Mouse (Mus musculus): ENCODE results near the gene Hist1h4h. TPM values are rescaled to one million over a fixed set of nuclear protein-coding genes. Genes with fewer than 3 reads are reported as not detected.
"Not testable (repeated sequence)": the region's sequence is repeated elsewhere in the genome, so short reads cannot be mapped to it uniquely, and the experiment has no call there.

Gene Hist1h4h
- total RNA-seq, 2 experiments from 2014 or later, result 264 to 291 TPM

DNA sequence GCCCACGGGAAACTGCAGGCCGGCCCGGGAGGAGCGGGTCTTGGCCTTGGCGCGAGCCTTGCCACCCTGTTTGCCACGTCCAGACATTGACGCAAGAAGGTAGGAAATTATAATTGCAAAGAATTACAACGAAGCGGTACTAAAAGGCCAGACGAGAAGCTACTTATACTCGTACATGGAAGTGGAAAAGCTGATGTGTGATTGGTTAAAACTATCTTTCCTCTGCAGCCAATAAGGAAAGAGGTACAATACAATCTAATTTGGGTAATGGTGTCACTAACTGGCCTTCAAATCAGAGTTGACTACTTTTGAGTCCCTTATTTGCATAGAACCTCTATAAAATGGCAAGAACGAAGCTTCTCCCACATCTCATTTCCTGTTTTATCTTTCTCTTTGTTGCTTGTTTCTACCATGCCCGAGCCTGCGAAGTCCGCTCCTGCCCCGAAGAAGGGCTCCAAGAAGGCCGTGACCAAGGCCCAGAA lies 40.2 kb downstream of the Hist1h4h start, which contains the start of the genes Hist1h2ae and Hist1h2bg:
Hist1h2ae (minus strand) TSS at position 199 of the 482 bp plus-strand sequence.
Hist1h2bg (plus strand) TSS at position 375 of the 482 bp plus-strand sequence.
- intact Hi-C loops (cut with DNase I), result no loop called here
- DNase-seq (ENCODE audit: low spot score in 2 of 2), result peak; percentile 76 to 95

DNA sequence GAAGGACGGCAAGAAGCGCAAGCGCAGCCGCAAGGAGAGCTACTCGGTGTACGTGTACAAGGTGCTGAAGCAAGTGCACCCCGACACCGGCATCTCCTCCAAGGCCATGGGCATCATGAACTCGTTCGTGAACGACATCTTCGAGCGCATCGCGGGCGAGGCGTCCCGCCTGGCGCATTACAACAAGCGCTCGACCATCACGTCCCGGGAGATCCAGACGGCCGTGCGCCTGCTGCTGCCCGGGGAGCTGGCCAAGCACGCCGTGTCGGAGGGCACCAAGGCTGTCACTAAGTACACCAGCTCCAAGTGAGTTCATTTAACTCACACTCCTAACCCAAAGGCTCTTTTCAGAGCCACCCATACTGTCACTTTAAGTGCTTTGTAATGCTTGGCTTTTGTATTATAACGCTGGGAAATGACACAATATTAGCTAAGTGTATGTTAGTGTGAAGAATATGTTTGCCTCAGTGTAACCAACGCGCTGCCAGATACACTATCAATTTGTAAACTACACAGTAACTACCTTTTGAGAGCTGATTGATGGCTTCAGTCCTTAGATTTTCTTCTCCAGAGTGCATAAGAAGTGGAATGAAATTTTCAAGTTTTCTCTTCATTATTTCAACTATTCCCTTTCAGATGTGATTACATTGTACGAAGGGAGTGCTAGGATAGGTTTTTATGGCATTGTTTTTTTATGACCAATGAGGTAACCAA lies 40.8 kb downstream of the Hist1h4h start:
- not testable (repeated sequence) for DNase-seq (ENCODE audit: low spot score in 2 of 2)

DNA sequence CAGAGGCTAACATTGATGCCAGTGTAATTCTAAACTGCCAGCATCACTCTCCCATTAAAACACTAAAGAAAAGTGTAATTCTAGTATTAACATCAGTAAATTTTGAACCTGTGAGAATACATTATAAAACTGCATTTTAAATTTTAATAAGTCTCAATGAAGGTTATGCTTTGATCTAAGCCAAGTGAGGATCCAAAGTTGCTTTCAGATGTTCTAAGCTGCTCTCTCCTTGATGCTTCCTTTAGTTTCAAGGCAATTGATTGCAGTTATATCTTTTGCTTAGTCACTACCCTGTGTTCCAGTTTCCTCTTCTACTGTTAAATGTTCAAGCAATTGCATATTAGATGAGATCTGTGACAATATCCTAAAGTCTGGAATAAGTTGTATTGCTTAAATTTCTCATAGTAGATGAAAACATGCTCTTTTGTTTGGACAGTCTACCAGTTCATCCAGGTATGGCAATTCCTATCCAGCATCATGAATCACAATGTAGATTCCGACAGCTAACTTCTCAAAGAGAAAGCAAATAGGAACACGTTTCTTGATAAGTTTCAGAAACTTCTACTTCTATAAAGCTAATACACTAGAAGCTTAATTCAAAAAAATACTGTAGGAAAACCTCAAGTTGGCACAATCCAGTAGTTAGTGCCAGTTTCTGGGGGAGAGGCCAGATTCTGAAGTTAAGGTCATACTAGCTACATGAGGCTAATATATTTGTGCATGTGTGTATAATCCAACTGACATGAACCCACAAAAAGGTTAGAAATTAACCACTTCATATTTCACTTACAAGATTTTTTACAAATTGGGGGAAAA lies 41.6 kb downstream of the Hist1h4h start:
- no peak for DNase-seq (ENCODE audit: low spot score in 2 of 2)
- intact Hi-C loops (cut with DNase I), result no loop called here

More for the DNA sequence above, 40.8 kb downstream of the Hist1h4h start:
- intact Hi-C loops (cut with DNase I), result not testable (repeated sequence)

DNA sequence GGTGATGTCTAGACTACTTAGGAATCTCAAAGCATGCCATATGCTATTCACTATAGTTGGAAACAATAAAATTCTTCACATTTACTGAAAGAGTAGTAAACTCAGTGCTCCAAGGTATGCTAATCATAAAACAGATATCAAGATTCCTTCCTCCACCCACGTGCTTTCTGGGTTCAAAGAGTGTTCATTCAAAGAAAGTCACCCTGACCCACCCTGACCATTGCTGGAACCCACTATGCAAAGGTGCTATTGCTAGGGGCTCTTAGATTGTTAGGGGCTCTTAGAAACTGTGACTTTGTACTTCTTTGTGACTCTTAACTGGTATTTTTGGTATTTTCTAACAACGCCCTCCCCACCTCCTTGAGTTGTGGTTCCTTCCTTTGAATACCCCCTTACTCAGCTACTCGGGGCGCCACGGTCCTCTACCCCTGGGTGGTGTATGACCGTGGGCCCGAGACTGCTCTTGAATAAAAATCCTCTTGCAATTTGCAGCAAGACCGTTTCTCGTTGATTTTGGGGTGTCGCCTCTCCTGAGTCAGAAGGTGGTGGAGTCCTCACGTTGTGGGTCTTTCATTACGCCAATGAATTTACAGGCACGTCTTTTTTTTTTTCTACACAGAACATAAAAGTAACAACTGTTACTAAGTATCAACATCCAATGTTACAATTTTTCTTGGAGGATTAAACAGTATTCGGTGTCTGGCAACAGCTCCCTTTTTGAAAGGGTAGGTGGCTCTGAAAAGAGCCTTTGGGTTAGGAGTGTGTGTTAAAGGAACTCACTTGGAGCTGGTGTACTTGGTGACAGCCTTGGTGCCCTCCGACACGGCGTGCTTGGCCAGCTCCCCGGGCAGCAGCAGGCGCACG lies 42.4 kb downstream of the Hist1h4h start:
- DNase-seq (ENCODE audit: low spot score in 2 of 2); intact Hi-C loops (cut with DNase I): not testable (repeated sequence)

DNA sequence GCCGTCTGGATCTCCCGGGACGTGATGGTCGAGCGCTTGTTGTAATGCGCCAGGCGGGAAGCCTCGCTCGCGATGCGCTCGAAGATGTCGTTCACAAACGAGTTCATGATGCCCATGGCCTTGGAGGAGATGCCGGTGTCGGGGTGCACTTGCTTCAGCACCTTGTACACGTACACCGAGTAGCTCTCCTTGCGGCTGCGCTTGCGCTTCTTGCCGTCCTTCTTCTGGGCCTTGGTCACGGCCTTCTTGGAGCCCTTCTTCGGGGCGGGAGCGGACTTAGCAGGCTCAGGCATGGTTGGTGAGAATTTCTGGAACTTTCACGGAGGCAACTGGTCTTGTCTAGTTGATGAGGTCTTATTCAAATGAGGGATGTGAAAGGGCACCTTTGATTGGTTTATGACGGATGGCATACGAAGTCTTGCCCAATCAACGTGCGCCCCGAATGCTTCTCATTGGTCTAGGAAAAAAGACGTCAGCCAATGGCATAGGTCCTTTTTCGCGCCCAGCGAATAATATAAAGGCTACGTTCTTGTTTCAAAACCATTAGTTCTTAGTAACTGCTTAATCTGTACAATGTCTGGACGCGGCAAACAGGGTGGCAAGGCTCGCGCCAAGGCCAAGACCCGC lies 43.2 kb downstream of the Hist1h4h start, which contains the start of the genes Hist1h2bf and Hist1h2ad:
Hist1h2bf (minus strand) TSS at position 299 of the 627 bp plus-strand sequence.
Hist1h2ad (plus strand) TSS at position 484 of the 627 bp plus-strand sequence.
- peak; percentile 96 to 98 for DNase-seq (ENCODE audit: low spot score in 2 of 2)
- intact Hi-C loops (cut with DNase I), result not testable (repeated sequence)

DNA sequence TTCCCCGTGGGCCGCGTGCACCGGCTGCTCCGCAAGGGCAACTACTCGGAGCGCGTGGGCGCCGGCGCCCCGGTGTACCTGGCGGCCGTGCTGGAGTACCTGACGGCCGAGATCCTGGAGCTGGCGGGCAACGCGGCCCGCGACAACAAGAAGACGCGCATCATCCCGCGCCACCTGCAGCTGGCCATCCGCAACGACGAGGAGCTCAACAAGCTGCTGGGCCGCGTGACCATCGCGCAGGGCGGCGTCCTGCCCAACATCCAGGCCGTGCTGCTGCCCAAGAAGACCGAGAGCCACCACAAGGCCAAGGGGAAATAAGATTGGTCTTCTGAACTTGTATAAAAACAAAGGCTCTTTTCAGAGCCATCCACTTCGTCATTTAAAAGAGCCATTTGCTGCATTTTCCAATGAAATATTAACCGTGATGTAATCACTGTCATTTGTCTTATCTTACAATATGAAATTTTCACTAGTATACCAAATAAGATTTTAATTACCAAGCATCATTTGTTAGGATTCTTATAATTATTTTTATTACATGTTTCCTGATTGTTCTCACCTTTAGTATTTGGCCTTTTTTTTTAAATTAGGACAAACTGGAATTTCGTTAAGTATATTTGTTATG lies 43.8 kb downstream of the Hist1h4h start:
- DNase-seq (ENCODE audit: low spot score in 2 of 2); intact Hi-C loops (cut with DNase I): not testable (repeated sequence)

DNA sequence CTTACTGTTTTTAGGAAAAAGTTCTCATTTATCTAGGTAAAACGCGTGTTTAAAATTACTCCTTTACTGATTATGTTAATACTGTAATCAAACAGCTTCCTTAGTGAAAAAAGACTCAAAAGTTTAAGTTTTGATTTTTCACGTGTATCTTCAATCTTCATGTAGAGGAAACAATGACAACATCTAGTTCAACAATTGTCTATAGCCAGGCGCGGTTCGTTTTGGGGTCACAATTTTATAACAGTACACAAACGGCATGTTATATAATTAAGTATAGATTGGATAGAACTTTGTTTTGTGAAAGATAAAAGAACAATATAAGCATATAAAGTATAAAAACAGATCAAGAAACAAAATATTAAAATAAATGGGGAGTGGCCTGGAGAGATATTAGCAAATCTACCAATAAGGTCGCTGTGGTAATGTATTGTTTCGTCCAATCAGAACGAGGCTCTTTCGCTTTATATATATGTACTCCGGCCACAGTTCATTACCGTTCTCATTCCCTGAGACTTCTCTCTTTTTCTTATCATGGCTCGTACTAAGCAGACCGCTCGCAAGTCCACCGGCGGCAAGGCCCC lies 44.5 kb downstream of the Hist1h4h start, which contains the start of gene Hist1h3d:
Hist1h3d (plus strand) TSS at position 493 of the 581 bp plus-strand sequence.
- intact Hi-C loops (cut with DNase I), result no loop called here
- DNase-seq (ENCODE audit: low spot score in 2 of 2), result peak; percentile 52 to 74

DNA sequence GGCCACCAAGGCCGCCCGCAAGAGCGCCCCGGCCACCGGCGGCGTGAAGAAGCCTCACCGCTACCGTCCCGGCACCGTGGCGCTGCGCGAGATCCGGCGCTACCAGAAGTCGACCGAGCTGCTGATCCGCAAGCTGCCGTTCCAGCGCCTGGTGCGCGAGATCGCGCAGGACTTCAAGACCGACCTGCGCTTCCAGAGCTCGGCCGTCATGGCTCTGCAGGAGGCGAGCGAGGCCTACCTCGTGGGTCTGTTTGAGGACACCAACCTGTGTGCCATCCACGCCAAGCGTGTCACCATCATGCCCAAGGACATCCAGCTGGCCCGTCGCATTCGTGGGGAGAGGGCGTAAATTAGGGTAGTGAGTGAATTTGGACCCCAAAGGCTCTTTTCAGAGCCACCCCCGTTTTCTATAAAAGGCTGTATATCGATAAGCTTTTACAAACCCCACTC lies 45.0 kb downstream of the Hist1h4h start:
- DNase-seq (ENCODE audit: low spot score in 2 of 2); intact Hi-C loops (cut with DNase I): not testable (repeated sequence)

DNA sequence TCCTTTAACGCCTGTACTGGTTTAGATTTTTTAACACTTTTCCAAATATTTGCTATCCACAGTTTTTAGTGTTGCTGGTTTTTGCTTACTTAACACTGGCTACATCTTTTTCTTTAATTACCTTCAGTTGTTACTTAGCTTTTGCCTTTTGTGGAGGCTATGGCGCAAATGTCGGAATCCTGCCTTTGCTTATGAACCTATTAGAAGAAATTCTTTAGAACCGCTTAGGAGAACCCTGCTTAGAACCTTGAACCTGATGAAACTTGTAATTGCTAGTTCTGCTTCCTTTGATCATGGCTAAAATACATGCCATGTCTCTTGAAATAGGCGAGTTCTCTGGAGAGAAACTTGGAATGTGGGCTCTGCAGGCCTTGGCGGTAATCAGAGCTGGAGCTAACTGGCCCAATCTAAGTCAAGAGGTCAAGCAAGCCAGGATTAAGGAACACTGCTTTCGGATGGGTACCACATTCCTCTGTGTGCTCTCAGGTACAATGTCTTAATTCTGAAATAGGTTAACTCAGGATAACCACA lies 45.6 kb downstream of the Hist1h4h start:
- no peak for DNase-seq (ENCODE audit: low spot score in 2 of 2)
- intact Hi-C loops (cut with DNase I), result no loop called here

DNA sequence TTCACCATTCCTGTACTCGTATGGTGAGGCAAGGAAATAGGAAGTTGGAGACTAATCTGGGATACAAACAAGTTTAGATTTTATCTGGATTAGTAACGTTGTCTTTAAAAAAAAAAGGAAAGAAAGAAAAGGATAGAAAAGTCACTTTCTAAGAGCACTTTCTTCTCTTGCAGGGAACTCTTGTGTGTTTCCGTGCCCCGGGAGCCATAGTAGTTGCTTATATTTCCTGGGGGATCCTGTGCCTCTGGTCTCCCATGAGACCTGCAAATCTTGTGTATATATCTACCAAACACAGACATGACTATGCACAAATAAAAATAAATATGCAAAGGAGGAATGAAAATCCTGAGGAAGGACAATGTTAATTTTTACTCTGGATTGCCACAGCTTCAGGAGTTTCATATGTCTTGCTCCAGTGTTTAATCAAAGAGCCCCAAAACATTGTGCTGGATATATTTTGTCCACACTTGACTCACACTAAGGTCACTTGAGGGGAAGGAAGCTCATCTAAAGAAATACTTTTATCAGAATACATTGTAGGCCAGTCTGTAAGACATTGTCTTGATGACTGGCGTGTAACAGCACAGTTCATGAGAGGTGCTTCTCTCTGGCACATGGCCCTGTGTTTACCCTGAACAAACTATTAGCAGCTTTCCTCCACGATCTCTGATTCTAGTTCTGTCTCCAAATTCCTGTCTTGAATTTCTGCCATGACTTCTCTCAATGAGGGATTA lies 46.2 kb downstream of the Hist1h4h start:
- no peak for DNase-seq (ENCODE audit: low spot score in 2 of 2)
- intact Hi-C loops (cut with DNase I), result no loop called here

DNA sequence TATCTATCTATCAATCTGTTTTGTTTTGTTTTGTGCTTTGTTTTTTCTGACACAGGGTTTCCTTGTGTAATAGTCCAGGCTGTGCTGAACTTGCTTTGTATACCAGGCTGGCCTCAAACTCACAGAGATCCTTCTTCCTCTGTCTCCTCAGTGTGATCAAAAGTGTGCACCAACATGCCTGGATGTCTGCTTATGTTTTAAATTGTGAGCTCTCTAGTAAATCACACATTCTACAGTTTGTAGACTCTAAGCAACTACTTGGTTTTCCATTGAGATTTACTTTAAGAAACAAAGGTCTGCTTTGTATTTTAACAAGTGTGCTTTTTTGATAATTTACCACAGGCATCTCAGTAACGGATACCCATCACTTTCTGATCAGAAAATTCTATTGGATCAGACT lies 47.0 kb downstream of the Hist1h4h start:
- intact Hi-C loops (cut with DNase I), result no loop called here
- DNase-seq (ENCODE audit: low spot score in 2 of 2), result no peak

Small RNA genes within 50 kb of the gene (microRNA-seq; reads per million reads assigned to microRNA genes)
- gene Gm44297 (0 reads per million in 2 experiments), gene Gm44359 (0 reads per million in 2 experiments), gene Gm44394 (0 reads per million in 2 experiments), gene n-TStga1 (0 reads per million in 2 experiments)

Other genes with a start within 250 kb of the Hist1h4h start
- 10 to 100 TPM; 39.5 TPM for gene Zfp322a, start 161.8 kb upstream of the Hist1h4h start, total RNA-seq (2021)
- 1 to 10 TPM; 6.9 to 7.1 TPM for gene Abt1, start 107.2 kb upstream of the Hist1h4h start, total RNA-seq (2021)
- not detected for gene Btn1a1, start 65.1 kb upstream of the Hist1h4h start, total RNA-seq (2021)
- gene Btn2a2, start 42.2 kb upstream of the Hist1h4h start, total RNA-seq (2021), result 1 to 10 TPM in 1 of 2 experiments, under 1 TPM in 1; 0.82 to 1.3 TPM
- 10 to 100 TPM in 1 of 2 experiments, 1 to 10 TPM in 1; 4.3 to 21.5 TPM for gene Hist1h2af, start 2.9 kb downstream of the Hist1h4h start, total RNA-seq (2021)
- gene Hist1h3g, start 4.4 kb downstream of the Hist1h4h start, total RNA-seq (2021), result 1 to 10 TPM; 5.8 to 6.2 TPM
- gene Hist1h2bh, start 12.3 kb downstream of the Hist1h4h start, total RNA-seq (2021), result under 1 TPM; 0.91 to 0.92 TPM
- 10 to 100 TPM; 18.7 to 21.0 TPM for gene Hist1h3f, start 13.0 kb downstream of the Hist1h4h start, total RNA-seq (2021)
- 100 to 1,000 TPM; 150 to 165 TPM for gene Hist1h4f, start 20.6 kb downstream of the Hist1h4h start, total RNA-seq (2021)
- gene Hist1h1d, start 22.2 kb downstream of the Hist1h4h start, total RNA-seq (2021), result 1 to 10 TPM; 3.1 to 4.2 TPM
- 10 to 100 TPM; 49.1 to 57.1 TPM for gene Hist1h3e, start 31.3 kb downstream of the Hist1h4h start, total RNA-seq (2021)
- gene Hist1h2ae, start 40.2 kb downstream of the Hist1h4h start, total RNA-seq (2021), result 10 to 100 TPM in 1 of 2 experiments, 1 to 10 TPM in 1; 8.2 to 10.1 TPM
- 10 to 100 TPM; 79.2 to 92.9 TPM for gene Hist1h2bg, start 40.3 kb downstream of the Hist1h4h start, total RNA-seq (2021)
- 10 to 100 TPM; 24.6 to 36.3 TPM for gene Hist1h2bf, start 43.1 kb downstream of the Hist1h4h start, total RNA-seq (2021)
- gene Hist1h2ad, start 43.3 kb downstream of the Hist1h4h start, total RNA-seq (2021), result 1 to 10 TPM; 3.0 to 5.1 TPM
- gene Hist1h3d, start 44.7 kb downstream of the Hist1h4h start, total RNA-seq (2021), result 1 to 10 TPM; 9.4 to 9.9 TPM
- 100 to 1,000 TPM; 132 to 148 TPM for gene Hist1h4d, start 50.5 kb downstream of the Hist1h4h start, total RNA-seq (2021)
- 1 to 10 TPM; 4.8 to 5.6 TPM for gene Hist1h2be, start 90.1 kb downstream of the Hist1h4h start, total RNA-seq (2021)
- 10 to 100 TPM; 53.4 to 69.1 TPM for gene Hist1h1e, start 91.5 kb downstream of the Hist1h4h start, total RNA-seq (2021)
- 1 to 10 TPM; 1.9 to 2.0 TPM for gene Hist1h2ac, start 152.9 kb downstream of the Hist1h4h start, total RNA-seq (2021)
- gene Hist1h2bc, start 153.1 kb downstream of the Hist1h4h start, total RNA-seq (2021), result 10 to 100 TPM; 25.0 to 27.3 TPM
- under 1 TPM in 1 of 2 experiments, not detected in 1; 0.40 TPM for gene Hist1h1t, start 164.8 kb downstream of the Hist1h4h start, total RNA-seq (2021)
- gene Hist1h4c, start 167.4 kb downstream of the Hist1h4h start, total RNA-seq (2021), result 100 to 1,000 TPM; 100 to 103 TPM
- gene Hfe, start 179.8 kb downstream of the Hist1h4h start, total RNA-seq (2021), result 1 to 10 TPM; 2.9 to 3.1 TPM
- gene Hist1h1c, start 207.8 kb downstream of the Hist1h4h start, total RNA-seq (2021), result 10 to 100 TPM; 55.8 to 75.9 TPM
- gene Hist1h3c, start 214.6 kb downstream of the Hist1h4h start, total RNA-seq (2021), result 1 to 10 TPM; 6.8 to 7.2 TPM
- 10 to 100 TPM; 18.8 to 20.7 TPM for gene Hist1h2bb, start 215.7 kb downstream of the Hist1h4h start, total RNA-seq (2021)
- gene Hist1h2ab, start 220.1 kb downstream of the Hist1h4h start, total RNA-seq (2021), result 10 to 100 TPM; 30.0 to 36.8 TPM
- 10 to 100 TPM; 16.5 to 23.8 TPM for gene Hist1h3b, start 221.2 kb downstream of the Hist1h4h start, total RNA-seq (2021)
- 10 to 100 TPM; 73.2 to 80.8 TPM for gene Hist1h4b, start 226.0 kb downstream of the Hist1h4h start, total RNA-seq (2021)
- gene Hist1h4a, start 230.2 kb downstream of the Hist1h4h start, total RNA-seq (2021), result 10 to 100 TPM; 68.8 to 69.0 TPM
- 10 to 100 TPM; 33.2 to 47.2 TPM for gene Hist1h3a, start 231.3 kb downstream of the Hist1h4h start, total RNA-seq (2021)
- gene Hist1h1a, start 232.6 kb downstream of the Hist1h4h start, total RNA-seq (2021), result 10 to 100 TPM; 20.4 to 29.2 TPM
- gene Trim38, start 238.9 kb downstream of the Hist1h4h start, total RNA-seq (2021), result not detected

Data from left cerebral cortex, postnatal 14 days (tissue).